Mouse (Mus musculus) hindbrain, postnatal 0 days (tissue): ENCODE results near the gene Lrch4. TPM values are rescaled to one million over a fixed set of nuclear protein-coding genes. Genes with fewer than 3 reads are reported as not detected.

ENCODE experiments used
- ATAC-seq: fragments of 200-750 bp; cut with Nextera tagmentation; 2 replicates; pipeline ENCODE4 v1.8.0; 2017; ENCODE audit warnings: mild to moderate bottlenecking, moderate TSS enrichment, moderate library complexity
- DNase-seq: peaks from one replicate; pipeline ENCODE4 v3.0.0-alpha.2; 2015; ENCODE audit warnings: low spot score
- H3K27ac ChIP-seq: fragments of 300-500 bp; sonication (generic); 2 replicates; pipeline ENCODE4 v1.5.1; 2014; ENCODE audit warnings: mild to moderate bottlenecking
- H3K27me3 ChIP-seq: fragments of 300-500 bp; sonication (generic); 2 replicates; pipeline ENCODE4 v1.6.1; 2014; ENCODE audit warnings: low read length, mixed read lengths; ENCODE audit not compliant: insufficient read depth
- H3K36me3 ChIP-seq: fragments of 300-500 bp; sonication (generic); 2 replicates; pipeline ENCODE4 v1.6.1; 2014; ENCODE audit warnings: low read length, mixed read lengths; ENCODE audit not compliant: insufficient read depth
- H3K4me1 ChIP-seq: fragments of 300-500 bp; sonication (generic); 2 replicates; pipeline ENCODE4 v1.6.1; 2014; ENCODE audit warnings: antibody characterized with exemption, low read length, mixed read lengths; ENCODE audit not compliant: insufficient read depth
- H3K4me2 ChIP-seq: fragments of 300-500 bp; sonication (generic); 2 replicates; pipeline ENCODE4 v1.6.1; 2014; ENCODE audit warnings: low read depth, mild to moderate bottlenecking, low read length, moderate library complexity, mixed read lengths
- H3K4me3 ChIP-seq: fragments of 300-500 bp; sonication (generic); 2 replicates; pipeline ENCODE4 v1.5.1; 2014; ENCODE audit warnings: low read length
- H3K9ac ChIP-seq: fragments of 300-500 bp; sonication (generic); replicated peaks from 2 replicates; pipeline ENCODE4 v1.6.1; 2014; ENCODE audit warnings: mild to moderate bottlenecking, low read length, moderate library complexity, mixed read lengths
- H3K9me3 ChIP-seq: fragments of 300-500 bp; sonication (generic); 2 replicates; pipeline ENCODE4 v1.6.1; 2016; ENCODE audit warnings: low read length, mixed read lengths
- CTCF ChIP-seq: IDR thresholded peaks from 2 replicates; pipeline ENCODE4 v1.5.1; 2016; ENCODE audit warnings: antibody characterized with exemption, control low read depth, low read depth
- WGBS: fragments of 180-500 bp; shearing (Covaris S2); extraction: QIAGEN DNeasy Blood & Tissue Kit; methylation state at CpG from one replicate; pipeline ENCODE4 v1.1.7; 2014; 5-methylcytosine and 5-hydroxymethylcytosine counted together
- polyA plus RNA-seq: library from polyadenylated mRNA; unstranded; fragments of >200 nt; fragmentation: Nextera tagmentation; extraction: Ambion mirVana; gene quantifications from 2 replicates; pipeline ENCODE4 v1.2.1, GENCODE M21; 2015
- total RNA-seq: library from RNA; depleted of rRNA; stranded (reverse); fragments of >200 nt; gene quantifications from 2 replicates; pipeline ENCODE4 v1.2.3, GENCODE M21; 2014; rRNA removed

The Lrch4 gene
- total RNA-seq (9.6 and 10.4 TPM in 2 replicates), polyA plus RNA-seq (12.3 and 14.6 TPM in 2 replicates)

GRCm38 (mm10) chr5:137628498-137629305 lies at the start of gene Lrch4, which contains the start of the genes Fbxo24 and Gm20605:
Gene Lrch4, plus strand, starts transcription at chr5:137629121.
Gene Fbxo24, minus strand, starts transcription at chr5:137629002.
Gene Gm20605, plus strand, starts transcription at chr5:137629175.
- peak within 1 kb of the TSS; percentile 90 for H3K9ac ChIP-seq
- peak within 1 kb of the TSS; percentile 90 for H3K27ac ChIP-seq
- no peaks in the 10 kb centered on the region for H3K27me3 ChIP-seq
- ATAC-seq (peak; percentile 99), DNase-seq (peak; percentile 100)
- peak within 1 kb of the TSS; percentile 89 for H3K4me3 ChIP-seq
- peaks cover 18% of the 10 kb centered on the region for H3K4me1 ChIP-seq
- TF ChIP-seq CTCF: no peak; the same call in 1 of the 2 replicates
- peak within 1 kb of the TSS; percentile 99 for H3K4me2 ChIP-seq
- no peaks in the 10 kb centered on the region for H3K9me3 ChIP-seq
- WGBS: under 1% methylated on average over 46 of the region's 46 CpGs
- peaks cover 3% of the 10 kb centered on the region; the same call in 1 of the 2 replicates for H3K36me3 ChIP-seq

- DNase-seq (no peak), ATAC-seq (no peak)
- H3K27ac ChIP-seq: no peak overlapping the region
- H3K4me2 ChIP-seq: no peak overlapping the region
- H3K9me3 ChIP-seq: no peaks in the 10 kb centered on the region
- no peak overlapping the region for H3K9ac ChIP-seq
- no peak overlapping the region for H3K4me3 ChIP-seq
- no peaks in the 10 kb centered on the region for H3K27me3 ChIP-seq
- H3K36me3 ChIP-seq: no peaks in the 10 kb centered on the region
- H3K4me1 ChIP-seq: peaks cover 8% of the 10 kb centered on the region
- TF ChIP-seq CTCF: no peak
- WGBS: 83% methylated on average over 6 of the region's 6 CpGs
Observed at GRCm38 (mm10) chr5:137580246-137580645, 48.7 kb upstream of the Lrch4 start.

- Histone ChIP-seq H3K27ac (peak overlapping the region; percentile 88), H3K4me1 (peaks cover 8% of the 10 kb centered on the region), H3K36me3 (no peaks in the 10 kb centered on the region), H3K4me2 (peak overlapping the region; percentile 55), H3K9ac (no peak overlapping the region; the same call in 1 of the 2 replicates), H3K27me3 (no peaks in the 10 kb centered on the region), H3K4me3 (peak overlapping the region; percentile 29; the same call in 1 of the 2 replicates), H3K9me3 (no peaks in the 10 kb centered on the region)
- DNase-seq: no peak
- TF ChIP-seq CTCF: no peak
- WGBS: 38% methylated on average over 8 of the region's 8 CpGs
- no peak for ATAC-seq
Observed at GRCm38 (mm10) chr5:137582702-137583101, 46.2 kb upstream of the Lrch4 start.

GRCm38 (mm10) chr5:137583670-137584169 lies 45.2 kb upstream of the Lrch4 start:
- Histone ChIP-seq H3K4me3 (peak overlapping the region; percentile 29), H3K27ac (peak overlapping the region; percentile 88), H3K27me3 (no peaks in the 10 kb centered on the region), H3K36me3 (no peaks in the 10 kb centered on the region), H3K4me2 (peak overlapping the region; percentile 55), H3K9ac (peak overlapping the region; percentile 47), H3K9me3 (no peaks in the 10 kb centered on the region), H3K4me1 (peaks cover 8% of the 10 kb centered on the region)
- WGBS: 12% methylated on average over 27 of the region's 27 CpGs
- peak; percentile 89 for ATAC-seq
- peak; percentile 41; the same call in 1 of the 2 replicates for TF ChIP-seq CTCF
- DNase-seq: peak; percentile 91

GRCm38 (mm10) chr5:137584976-137585375 lies 43.9 kb upstream of the Lrch4 start:
- no peak overlapping the region for H3K27ac ChIP-seq
- no peaks in the 10 kb centered on the region for H3K36me3 ChIP-seq
- H3K27me3 ChIP-seq: no peaks in the 10 kb centered on the region
- WGBS: 33% methylated on average over 8 of the region's 8 CpGs
- H3K9me3 ChIP-seq: no peaks in the 10 kb centered on the region
- DNase-seq: peak; percentile 79
- no peak for ATAC-seq
- no peak overlapping the region for H3K4me3 ChIP-seq
- no peak overlapping the region for H3K9ac ChIP-seq
- TF ChIP-seq CTCF: peak; percentile 68
- H3K4me2 ChIP-seq: no peak overlapping the region
- H3K4me1 ChIP-seq: peaks cover 8% of the 10 kb centered on the region

- Histone ChIP-seq H3K27ac (no peak overlapping the region), H3K36me3 (no peaks in the 10 kb centered on the region), H3K27me3 (no peaks in the 10 kb centered on the region), H3K4me1 (no peaks in the 10 kb centered on the region), H3K4me3 (no peak overlapping the region), H3K4me2 (no peak overlapping the region), H3K9ac (no peak overlapping the region), H3K9me3 (no peaks in the 10 kb centered on the region)
- no peak for DNase-seq
- 74% methylated on average over 5 of the region's 5 CpGs for WGBS
- ATAC-seq: no peak
- no peak for TF ChIP-seq CTCF
Observed at GRCm38 (mm10) chr5:137590507-137590906, 38.4 kb upstream of the Lrch4 start.
